Mouse (Mus musculus) spleen, adult 2 months (tissue): ENCODE measurements around the gene Gm9040. TPM values are rescaled to one million over a fixed set of nuclear protein-coding genes. Genes with fewer than 3 reads are reported as not detected.
"Not testable (repeated sequence)": the region's sequence is repeated elsewhere in the genome, so short reads cannot be mapped to it uniquely, and the experiment has no call there.

Source experiments
- DNase-seq, 2 experiments: peaks; one replicate each; pipeline versions ENCODE4 v3.0.0 to v3.0.0-alpha.2; 2012 to 2021; ENCODE audit warnings: low spot score in 2 of 2, low read depth in 1 of 2
- H3K27ac ChIP-seq: fragments of 200-500 bp; 2 replicates; pipeline ENCODE4 v1.5.1; 2012; ENCODE audit warnings: low read length, inconsistent platforms; ENCODE audit not compliant: insufficient read depth
- H3K27me3 ChIP-seq: fragments of 200-500 bp; 2 replicates; pipeline ENCODE4 v1.6.1; 2012; ENCODE audit warnings: mild to moderate bottlenecking, moderate library complexity, low read length, inconsistent platforms; ENCODE audit not compliant: control insufficient read depth, insufficient read depth
- H3K36me3 ChIP-seq: fragments of 200-500 bp; 2 replicates; pipeline ENCODE4 v1.6.1; 2012; ENCODE audit warnings: mild to moderate bottlenecking, low read length, inconsistent platforms; ENCODE audit not compliant: control insufficient read depth, insufficient read depth
- H3K4me1 ChIP-seq: fragments of 200-500 bp; 2 replicates; pipeline ENCODE4 v1.6.1; 2011; ENCODE audit warnings: inconsistent platforms; ENCODE audit not compliant: control insufficient read depth, insufficient read depth, insufficient read length
- H3K4me3 ChIP-seq: fragments of 200-500 bp; 2 replicates; pipeline ENCODE4 v1.5.1; 2011; ENCODE audit warnings: mild to moderate bottlenecking, inconsistent platforms; ENCODE audit not compliant: insufficient read depth, insufficient read length; ENCODE audit errors: extremely low read depth
- CTCF ChIP-seq: fragments of 200-500 bp; IDR thresholded peaks from 2 replicates; pipeline ENCODE4 v1.5.1; 2011; ENCODE audit warnings: mild to moderate bottlenecking, inconsistent platforms; ENCODE audit not compliant: insufficient read depth, insufficient read length, insufficient replicate concordance; ENCODE audit errors: extremely low read depth
- POLR2A ChIP-seq: fragments of 200-500 bp; IDR thresholded peaks from 2 replicates; pipeline ENCODE4 v1.6.1; 2011; ENCODE audit warnings: low read depth, low read length, inconsistent platforms
- WGBS: fragments of 180-500 bp; shearing (Covaris S2); methylation state at CpG from one replicate; pipeline ENCODE4 v1.1.7; 2018; 5-methylcytosine and 5-hydroxymethylcytosine counted together
- polyA plus RNA-seq: library from polyadenylated mRNA; depleted of rRNA; stranded (reverse); fragments of >200 nt; gene quantifications from 2 replicates; pipeline ENCODE4 v1.2.3, GENCODE M21; 2012; rRNA removed

Gm9040 gene
- polyA plus RNA-seq, 1 experiment = not detected

DNA sequence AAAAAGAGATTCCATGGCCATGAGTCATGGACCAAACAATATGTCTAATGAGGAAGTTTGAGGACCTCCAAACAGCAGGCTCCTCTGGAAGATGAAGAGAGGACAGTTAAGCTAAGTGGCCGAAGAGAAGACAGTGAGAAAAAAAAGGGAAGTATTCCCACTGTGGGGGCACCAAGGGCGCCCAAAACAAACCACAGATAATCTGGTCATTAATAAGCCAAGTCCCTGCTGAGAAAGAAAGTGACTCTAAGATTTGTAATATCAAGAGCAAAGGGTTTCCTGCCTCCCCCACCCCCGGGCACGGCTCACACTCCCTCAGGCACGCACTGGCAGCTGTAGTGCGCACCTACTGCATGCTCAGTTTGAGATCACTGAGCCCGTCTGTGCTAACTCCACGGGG lies 7.7 kb downstream of the Gm9040 start:
- 36% methylated on average over 8 of the region's 8 CpGs for WGBS
- Histone ChIP-seq H3K4me3 (no peak overlapping the region), H3K36me3 (no peaks in the 10 kb centered on the region), H3K27ac (no peak overlapping the region), H3K27me3 (no peaks in the 10 kb centered on the region), H3K4me1 (no peaks in the 10 kb centered on the region)
- no peak for DNase-seq
- TF ChIP-seq CTCF (no peak), POLR2A (no peak)

DNA sequence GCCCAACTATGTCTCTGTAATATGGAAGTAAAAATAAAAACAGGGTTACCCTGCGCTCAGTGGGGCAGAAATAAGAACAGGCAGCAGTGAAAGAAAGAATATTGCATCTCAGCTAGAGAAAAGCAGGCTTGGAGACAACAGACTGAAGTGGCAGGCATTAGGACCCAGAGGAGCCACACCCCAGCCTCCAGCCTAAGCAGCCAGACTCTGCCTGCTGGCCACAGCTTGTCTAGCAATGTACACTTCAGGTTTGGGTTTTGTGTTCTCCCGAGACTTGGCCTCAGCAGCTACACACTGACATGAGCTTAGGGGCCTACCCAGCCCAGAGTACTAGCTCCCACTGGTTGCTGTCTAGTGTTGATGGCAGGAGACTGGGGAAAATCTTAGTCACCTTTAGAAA lies 24.6 kb downstream of the Gm9040 start:
- WGBS = 50% methylated on average over 2 of the region's 2 CpGs
- H3K27ac ChIP-seq, DNase-seq: not testable (repeated sequence)

DNA sequence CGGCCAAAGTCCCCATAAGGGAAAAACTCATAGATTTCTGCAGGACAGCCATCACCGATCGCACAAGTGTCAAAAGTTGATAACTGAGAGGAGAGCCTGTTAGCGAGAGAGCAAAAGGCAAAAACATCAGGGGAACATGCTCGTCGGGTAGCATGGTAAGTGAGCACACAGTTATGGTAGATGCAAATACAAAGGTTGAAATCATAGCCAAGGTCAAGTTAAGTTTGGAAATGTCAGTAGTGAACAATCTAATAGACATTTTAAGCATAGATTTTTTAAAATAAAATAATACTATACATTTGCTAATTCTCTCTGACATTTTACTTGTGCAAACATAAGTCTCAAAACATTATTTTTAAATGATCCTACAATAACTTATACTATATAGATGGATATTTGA lies 31.8 kb downstream of the Gm9040 start, which contains the start of gene Iltifb:
Gene Iltifb (minus strand): TSS at position 101 of the 400 bp plus-strand sequence.
- H3K27ac ChIP-seq = no peak within 1 kb of the TSS
- 95% methylated on average over 6 of the region's 6 CpGs for WGBS
- TF ChIP-seq CTCF = no peak
- no peak for TF ChIP-seq POLR2A
- DNase-seq = no peak
- no peak within 1 kb of the TSS for H3K4me3 ChIP-seq
- no peaks in the 10 kb centered on the region for H3K27me3 ChIP-seq
- no peaks in the 10 kb centered on the region for H3K4me1 ChIP-seq
- H3K36me3 ChIP-seq = no peaks in the 10 kb centered on the region

More for the DNA sequence above, 24.6 kb downstream of the Gm9040 start:
- not testable (repeated sequence) for H3K27me3 ChIP-seq, H3K36me3 ChIP-seq, H3K4me3 ChIP-seq, H3K4me1 ChIP-seq

DNA sequence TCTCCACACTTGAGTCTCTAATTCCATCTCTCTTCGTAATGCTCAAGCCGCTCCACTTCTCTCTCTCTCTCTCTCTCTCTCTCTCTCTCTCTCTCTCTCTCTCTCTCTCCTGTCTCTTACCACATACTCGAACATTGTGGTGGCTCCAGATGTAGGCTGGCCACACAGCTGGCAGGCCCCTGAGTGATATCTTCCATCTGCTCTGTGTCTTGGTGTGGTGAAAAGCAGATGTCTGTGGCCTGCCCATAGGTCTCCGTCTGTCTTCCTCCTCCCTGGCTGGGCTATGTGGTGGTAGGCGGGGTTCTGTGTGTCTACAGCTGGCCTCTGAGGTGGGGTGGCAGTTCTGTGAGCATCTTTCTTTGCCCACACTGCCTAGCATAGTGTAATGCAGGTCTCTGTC lies 43.8 kb downstream of the Gm9040 start:
- H3K27me3 ChIP-seq, H3K36me3 ChIP-seq, H3K27ac ChIP-seq, DNase-seq, H3K4me3 ChIP-seq, H3K4me1 ChIP-seq: not testable (repeated sequence)
- WGBS = 59% methylated on average over 3 of the region's 5 CpGs

DNA sequence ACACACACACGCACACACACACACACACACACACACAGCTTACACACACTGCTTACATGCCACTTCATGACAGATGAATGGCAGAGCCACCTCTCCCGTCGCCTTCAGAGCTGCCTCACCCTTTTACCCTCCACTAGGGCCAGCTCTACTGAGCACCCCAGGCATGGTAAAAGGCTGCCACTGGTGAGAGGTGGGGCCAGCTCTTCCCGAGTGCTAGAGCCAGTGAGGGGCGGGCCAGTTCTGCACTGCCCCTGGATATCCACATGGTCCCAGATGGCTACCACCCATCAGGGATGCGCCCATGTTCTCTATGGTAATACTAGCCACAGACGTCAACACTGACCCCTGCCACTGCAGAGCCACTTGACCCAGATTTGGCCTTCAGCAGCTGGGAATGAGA lies 44.2 kb downstream of the Gm9040 start:
- not testable (repeated sequence) for H3K4me1 ChIP-seq, H3K27me3 ChIP-seq, H3K36me3 ChIP-seq, DNase-seq, H3K4me3 ChIP-seq, H3K27ac ChIP-seq
- 82% methylated on average over 7 of the region's 7 CpGs for WGBS

DNA sequence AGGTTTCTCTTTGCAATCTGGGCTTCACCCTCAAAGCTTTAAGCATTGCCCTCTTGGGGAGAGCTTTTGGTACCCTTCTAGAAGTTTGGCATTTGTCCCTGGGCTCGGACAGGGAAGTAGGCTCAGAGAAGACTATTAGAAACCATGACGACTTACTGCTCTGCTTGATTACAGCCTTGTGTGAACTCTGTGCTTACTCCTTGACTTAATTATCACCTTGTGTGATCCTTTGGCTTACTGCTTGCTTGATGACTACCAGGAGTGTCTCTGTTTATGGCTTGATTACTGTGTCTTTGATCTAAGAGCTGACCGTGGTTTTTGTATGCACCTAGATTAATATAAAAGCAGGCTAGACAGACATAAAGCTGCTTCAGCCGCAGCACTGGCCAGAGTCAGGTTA lies 48.7 kb downstream of the Gm9040 start:
- H3K27me3 ChIP-seq, H3K36me3 ChIP-seq, H3K4me3 ChIP-seq, DNase-seq, H3K4me1 ChIP-seq, H3K27ac ChIP-seq: not testable (repeated sequence)
- WGBS = no CpG with 5 or more reads among the region's 4 CpGs

Other genes starting within 250 kb of the Gm9040 start
- gene Mdm1, start 185.2 kb downstream of the Gm9040 start, polyA plus RNA-seq = 2.9 and 3.4 TPM in 2 replicates
- not detected in 2 replicates for gene Il22, start 122.0 kb downstream of the Gm9040 start, polyA plus RNA-seq
- not detected in 2 replicates for gene Gm32717, start 86.2 kb downstream of the Gm9040 start, polyA plus RNA-seq
- not detected in 2 replicates for gene Gm32802, start 68.3 kb downstream of the Gm9040 start, polyA plus RNA-seq
- gene Iltifb, start 31.9 kb downstream of the Gm9040 start, polyA plus RNA-seq = not detected in 2 replicates
- gene Gm9044, start 5.4 kb upstream of the Gm9040 start, polyA plus RNA-seq = not detected in 2 replicates
- gene Gm9045, start 10.9 kb upstream of the Gm9040 start, polyA plus RNA-seq = 0.04 TPM in 1 of 2 replicates, not detected in the other
- not detected in 2 replicates for gene Gm9046, start 16.3 kb upstream of the Gm9040 start, polyA plus RNA-seq
- not detected in 2 replicates for gene Gm9048, start 21.7 kb upstream of the Gm9040 start, polyA plus RNA-seq
- 0.04 TPM in 1 of 2 replicates, not detected in the other for gene Gm9049, start 27.1 kb upstream of the Gm9040 start, polyA plus RNA-seq
- gene Ifng, start 114.1 kb upstream of the Gm9040 start, polyA plus RNA-seq = 0.33 and 0.38 TPM in 2 replicates